Mouse (Mus musculus) kidney, postnatal 0 days (tissue): Measurements from ENCODE around the gene Cdc7. TPM values are rescaled to one million over a fixed set of nuclear protein-coding genes. Genes with fewer than 3 reads are reported as not detected.

Experiments
- ATAC-seq: fragments of 200-750 bp; cut with Nextera tagmentation; replicated peaks from 2 replicates; pipeline ENCODE4 v1.8.0; 2017; ENCODE audit warnings: low read depth, moderate number of reproducible peaks, moderate TSS enrichment, moderate library complexity; ENCODE audit not compliant: low FRiP score
- DNase-seq: peaks from one replicate; pipeline ENCODE4 v3.0.0-alpha.2; 2016; ENCODE audit warnings: low spot score
- H3K27ac ChIP-seq: fragments of 300-500 bp; sonication (generic); 2 replicates; pipeline ENCODE4 v1.5.1; 2014; ENCODE audit warnings: mild to moderate bottlenecking
- H3K27me3 ChIP-seq: fragments of 300-500 bp; sonication (generic); 2 replicates; pipeline ENCODE4 v1.6.1; 2014; ENCODE audit warnings: low read length, mixed read lengths; ENCODE audit not compliant: insufficient read depth
- H3K36me3 ChIP-seq: fragments of 300-500 bp; sonication (generic); 2 replicates; pipeline ENCODE4 v1.6.1; 2014; ENCODE audit warnings: low read length, mixed read lengths; ENCODE audit not compliant: insufficient read depth
- H3K4me1 ChIP-seq: fragments of 300-500 bp; sonication (generic); replicated peaks from 2 replicates; pipeline ENCODE4 v1.6.1; 2014; ENCODE audit warnings: antibody characterized with exemption, low read length, mixed read lengths; ENCODE audit not compliant: insufficient read depth
- H3K4me2 ChIP-seq: fragments of 300-500 bp; sonication (generic); 2 replicates; pipeline ENCODE4 v1.6.1; 2014; ENCODE audit warnings: mild to moderate bottlenecking, low read length, moderate library complexity, mixed read lengths
- H3K4me3 ChIP-seq: fragments of 300-500 bp; sonication (generic); replicated peaks from 2 replicates; pipeline ENCODE4 v1.5.1; 2014; ENCODE audit warnings: low read depth, low read length
- H3K9ac ChIP-seq: fragments of 300-500 bp; sonication (generic); 2 replicates; pipeline ENCODE4 v1.6.1; 2014; ENCODE audit warnings: low read depth, low read length
- H3K9me3 ChIP-seq: fragments of 300-500 bp; sonication (generic); replicated peaks from 2 replicates; pipeline ENCODE4 v1.6.1; 2016; ENCODE audit warnings: low read length, inconsistent platforms, mixed read lengths
- CTCF ChIP-seq: IDR thresholded peaks from 2 replicates; pipeline ENCODE4 v1.5.1; 2016; ENCODE audit warnings: antibody characterized with exemption, low read depth, mild to moderate bottlenecking, moderate library complexity
- WGBS: fragments of 180-500 bp; shearing (Covaris S2); extraction: QIAGEN DNeasy Blood & Tissue Kit; methylation state at CpG from one replicate; pipeline ENCODE4 v1.1.7; 2014; 5-methylcytosine and 5-hydroxymethylcytosine counted together
- polyA plus RNA-seq: library from polyadenylated mRNA; unstranded; fragments of >200 nt; fragmentation: Nextera tagmentation; extraction: Ambion mirVana; gene quantifications from 2 replicates; pipeline ENCODE4 v1.2.1, GENCODE M21; 2015

The Cdc7 gene
- polyA plus RNA-seq, 1 experiment from 2014 or later, result 14.8 TPM

DNA sequence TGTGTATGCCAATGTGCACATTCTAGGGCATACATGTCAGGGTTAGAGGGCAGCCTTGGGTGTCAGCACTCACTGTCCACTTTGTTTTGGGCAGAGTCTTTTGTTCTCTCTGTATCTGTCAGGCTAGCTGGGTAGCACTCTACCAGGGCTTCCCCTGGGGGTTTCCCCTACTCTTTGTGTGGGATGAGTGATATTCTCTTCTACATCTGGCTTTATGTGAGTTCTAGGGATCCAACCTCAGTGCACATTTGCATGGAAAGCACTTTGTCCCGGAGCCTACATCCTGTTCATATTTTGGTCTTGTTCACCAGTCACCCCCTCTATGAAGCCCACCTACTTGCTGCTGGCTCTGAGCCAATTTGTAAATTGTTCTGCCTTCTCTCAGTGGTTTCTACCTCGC is 49.3 kb downstream of the Cdc7 start:
- no peak overlapping the region for H3K27ac ChIP-seq
- no peak overlapping the region for H3K4me2 ChIP-seq
- ATAC-seq (no peak), DNase-seq (no peak)
- H3K4me1 ChIP-seq, result peaks cover 15% of the 10 kb centered on the region; the same call in 1 of the 2 replicates
- no peak for TF ChIP-seq CTCF
- no peaks in the 10 kb centered on the region for H3K27me3 ChIP-seq
- no peaks in the 10 kb centered on the region for H3K36me3 ChIP-seq
- H3K9me3 ChIP-seq, result no peaks in the 10 kb centered on the region
- no peak overlapping the region for H3K9ac ChIP-seq
- no peak overlapping the region for H3K4me3 ChIP-seq
- 68% methylated on average over 2 of the region's 2 CpGs for WGBS

DNA sequence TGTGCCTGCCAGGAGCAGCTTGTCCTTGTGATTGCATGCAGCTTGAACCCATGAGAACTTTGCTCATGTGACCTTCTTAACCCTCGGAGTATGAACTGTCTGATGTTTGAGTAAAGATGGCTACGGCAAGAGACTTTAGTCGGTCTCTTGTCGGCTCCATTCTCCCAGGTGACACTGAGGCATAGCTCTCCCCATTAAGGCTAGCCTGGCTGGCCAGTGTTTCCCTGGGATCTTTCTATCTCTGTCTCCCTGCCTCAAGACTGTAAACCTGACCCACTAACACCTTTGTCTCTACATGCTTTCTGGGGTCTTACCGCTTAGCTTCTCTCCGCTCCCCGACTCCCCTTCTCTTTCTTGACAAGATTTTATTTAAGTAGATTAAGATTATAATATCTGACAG is 50.0 kb downstream of the Cdc7 start:
- TF ChIP-seq CTCF, result no peak
- no peaks in the 10 kb centered on the region for H3K36me3 ChIP-seq
- 89% methylated on average over 7 of the region's 7 CpGs for WGBS
- ATAC-seq (no peak), DNase-seq (no peak)
- H3K27me3 ChIP-seq, result no peaks in the 10 kb centered on the region
- no peak overlapping the region for H3K4me3 ChIP-seq
- peaks cover 15% of the 10 kb centered on the region; the same call in 1 of the 2 replicates for H3K4me1 ChIP-seq
- no peak overlapping the region for H3K9ac ChIP-seq
- H3K9me3 ChIP-seq, result no peaks in the 10 kb centered on the region
- H3K27ac ChIP-seq, result no peak overlapping the region
- H3K4me2 ChIP-seq, result no peak overlapping the region

DNA sequence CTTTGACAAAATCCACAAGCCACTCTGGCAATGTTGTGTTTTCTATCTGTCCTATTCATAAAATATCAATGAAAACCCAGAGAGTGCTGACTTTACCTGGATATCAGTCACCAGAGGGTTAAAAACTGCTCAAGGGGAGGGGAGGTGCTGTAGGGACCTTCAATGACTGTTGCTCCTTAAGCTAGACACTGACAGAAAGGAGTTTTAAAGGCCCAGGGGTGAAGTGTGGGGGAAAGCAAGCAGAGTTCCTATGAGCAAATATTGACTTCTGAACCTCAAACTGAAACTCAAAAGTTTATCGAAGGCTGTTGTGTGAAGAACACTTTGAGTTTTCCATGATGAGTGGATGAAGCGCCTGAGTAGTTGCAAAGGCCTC is 50.9 kb downstream of the Cdc7 start:
- H3K9me3 ChIP-seq, result no peaks in the 10 kb centered on the region
- WGBS, result 56% methylated on average over 2 of the region's 2 CpGs
- no peak overlapping the region for H3K9ac ChIP-seq
- DNase-seq (no peak), ATAC-seq (no peak)
- H3K27ac ChIP-seq, result no peak overlapping the region
- H3K27me3 ChIP-seq, result no peaks in the 10 kb centered on the region
- TF ChIP-seq CTCF, result no peak
- no peak overlapping the region for H3K4me2 ChIP-seq
- no peak overlapping the region for H3K4me3 ChIP-seq
- no peaks in the 10 kb centered on the region for H3K36me3 ChIP-seq
- H3K4me1 ChIP-seq, result peaks cover 15% of the 10 kb centered on the region; the same call in 1 of the 2 replicates

DNA sequence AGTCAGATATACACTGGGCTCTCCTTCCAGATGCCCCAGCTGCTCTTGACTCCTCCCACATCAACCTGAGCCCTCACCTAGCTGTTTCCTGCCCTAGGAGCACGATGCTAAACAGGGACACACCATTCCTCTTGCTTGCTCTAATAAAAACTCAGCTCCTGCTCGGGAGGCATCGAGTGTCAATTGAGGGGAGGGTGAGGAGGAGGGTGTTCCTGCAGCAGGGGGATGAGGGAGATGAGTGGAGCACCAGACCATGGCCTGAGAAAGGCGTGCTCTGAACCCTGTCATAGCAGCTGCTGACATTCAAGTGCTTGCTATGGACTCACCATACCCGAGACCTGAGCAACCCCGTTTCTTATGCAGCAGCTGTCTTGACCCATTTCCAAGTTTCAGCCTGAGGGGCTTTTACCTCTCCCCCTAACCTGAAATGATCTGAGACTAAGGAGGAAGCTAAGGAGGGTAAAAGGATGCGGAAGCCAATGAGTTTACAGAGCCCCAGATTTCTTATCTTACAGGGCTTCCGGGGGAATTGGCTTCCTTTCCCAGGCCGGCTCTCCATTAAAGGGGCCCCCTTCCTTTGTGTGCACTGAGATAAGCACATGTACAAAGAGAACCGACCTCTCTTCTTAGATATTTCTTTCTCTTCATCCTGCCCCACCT is 51.4 kb downstream of the Cdc7 start:
- no peak overlapping the region for H3K9ac ChIP-seq

GRCm38 (mm10) chr5:107016538-107016937 is 52.4 kb downstream of the Cdc7 start:
- Histone ChIP-seq H3K4me3 (no peak overlapping the region), H3K9me3 (no peaks in the 10 kb centered on the region), H3K27ac (no peak overlapping the region), H3K36me3 (no peaks in the 10 kb centered on the region), H3K4me1 (peaks cover 15% of the 10 kb centered on the region; the same call in 1 of the 2 replicates), H3K9ac (no peak overlapping the region), H3K4me2 (no peak overlapping the region), H3K27me3 (no peaks in the 10 kb centered on the region)
- TF ChIP-seq CTCF, result no peak
- 77% methylated on average over 4 of the region's 4 CpGs for WGBS
- ATAC-seq, result no peak
- DNase-seq, result no peak

More for the DNA sequence above, 51.4 kb downstream of the Cdc7 start:
- Histone ChIP-seq H3K27ac (no peak overlapping the region), H3K9me3 (no peaks in the 10 kb centered on the region), H3K4me1 (peaks cover 15% of the 10 kb centered on the region; the same call in 1 of the 2 replicates), H3K27me3 (no peaks in the 10 kb centered on the region), H3K4me3 (no peak overlapping the region), H3K4me2 (no peak overlapping the region), H3K36me3 (no peaks in the 10 kb centered on the region)
- peak; percentile 65 for ATAC-seq
- peak; percentile 53 for DNase-seq
- WGBS, result 7% methylated on average over 10 of the region's 10 CpGs
- TF ChIP-seq CTCF, result no peak

DNA sequence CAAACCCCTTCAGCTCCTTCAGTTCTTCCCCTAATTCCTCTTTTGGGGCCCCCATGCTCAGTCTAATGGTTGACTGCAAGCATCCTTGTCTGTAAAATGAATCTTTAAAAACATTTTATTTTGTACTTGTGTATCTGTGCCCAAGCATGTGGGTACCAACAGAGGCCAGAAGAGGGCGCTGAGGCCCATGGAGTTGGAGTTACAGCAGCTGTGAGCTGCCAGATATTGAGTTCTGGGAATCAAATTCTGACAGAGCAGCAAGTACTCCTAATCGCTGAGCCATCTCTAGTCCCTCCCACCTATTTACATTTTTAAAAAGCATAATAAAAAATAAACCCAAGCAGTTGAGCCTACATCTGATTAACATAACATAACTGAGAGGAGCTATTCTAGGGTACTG is 53.4 kb downstream of the Cdc7 start:
- 68% methylated on average over 2 of the region's 2 CpGs for WGBS
- Histone ChIP-seq H3K4me2 (no peak overlapping the region), H3K9me3 (no peaks in the 10 kb centered on the region), H3K27ac (no peak overlapping the region), H3K27me3 (no peaks in the 10 kb centered on the region), H3K36me3 (no peaks in the 10 kb centered on the region), H3K9ac (no peak overlapping the region), H3K4me1 (peaks cover 15% of the 10 kb centered on the region; the same call in 1 of the 2 replicates), H3K4me3 (no peak overlapping the region)
- TF ChIP-seq CTCF, result peak; percentile 57
- DNase-seq, result no peak
- no peak for ATAC-seq

DNA sequence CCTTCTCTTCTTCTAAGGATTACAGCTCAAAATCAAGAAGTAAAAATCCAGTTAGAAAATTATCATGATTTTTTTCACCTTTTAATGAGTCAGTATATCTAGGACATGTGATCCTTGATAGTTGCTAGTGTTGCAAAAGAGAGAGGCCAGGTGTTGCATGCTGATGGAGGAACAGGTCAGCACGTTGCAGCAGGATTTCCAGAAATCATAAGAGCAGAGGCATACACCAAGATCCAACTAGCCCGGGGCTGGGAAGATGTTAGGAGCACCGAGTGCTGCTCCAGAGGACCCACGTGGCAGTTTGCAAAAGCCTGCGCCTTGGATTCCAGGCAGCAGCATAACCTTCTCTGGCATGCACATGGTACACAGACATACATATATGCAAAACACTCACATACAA is 54.9 kb downstream of the Cdc7 start:
- no peak overlapping the region for H3K4me2 ChIP-seq
- DNase-seq (no peak), ATAC-seq (no peak)
- H3K4me3 ChIP-seq, result no peak overlapping the region
- H3K9me3 ChIP-seq, result no peaks in the 10 kb centered on the region
- peaks cover 18% of the 10 kb centered on the region; the same call in 1 of the 2 replicates for H3K4me1 ChIP-seq
- WGBS, result 77% methylated on average over 5 of the region's 5 CpGs
- H3K9ac ChIP-seq, result no peak overlapping the region
- H3K27ac ChIP-seq, result no peak overlapping the region
- no peaks in the 10 kb centered on the region for H3K27me3 ChIP-seq
- TF ChIP-seq CTCF, result no peak
- H3K36me3 ChIP-seq, result no peaks in the 10 kb centered on the region
